Mouse (Mus musculus) cortical plate, adult 2 months (tissue): ENCODE results near the gene Hist1h4a.
A peak's percentile ranks its signal among the peaks of the same experiment; 100 is the strongest.

Experiments
- CTCF ChIP-seq: fragments of 200-500 bp; IDR thresholded peaks from 2 replicates; pipeline ENCODE4 v1.5.1; 2011; ENCODE audit warnings: mild to moderate bottlenecking, control low read depth, low read length; ENCODE audit not compliant: insufficient read depth; ENCODE audit errors: extremely low read depth
- POLR2A ChIP-seq: fragments of 200-500 bp; IDR thresholded peaks from 2 replicates; pipeline ENCODE4 v1.6.1; 2011; ENCODE audit warnings: mild to moderate bottlenecking, low read length, control low read depth; ENCODE audit not compliant: insufficient read depth; ENCODE audit errors: extremely low read depth

DNA sequence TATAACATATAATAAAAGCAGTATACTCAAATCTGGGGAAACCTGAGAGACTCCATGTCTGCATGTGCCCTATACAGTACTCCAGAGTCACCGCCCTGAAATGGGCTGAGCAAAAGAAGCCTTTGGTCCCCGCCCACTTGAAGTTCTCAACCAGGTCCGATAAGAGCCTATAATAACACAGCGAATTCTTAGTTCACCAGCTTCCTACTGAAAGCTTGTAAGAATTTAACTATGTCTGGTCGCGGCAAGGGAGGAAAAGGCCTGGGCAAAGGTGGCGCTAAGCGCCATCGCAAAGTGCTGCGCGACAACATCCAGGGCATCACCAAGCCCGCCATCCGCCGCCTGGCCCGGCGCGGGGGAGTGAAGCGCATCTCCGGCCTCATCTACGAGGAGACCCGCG lies 4.2 kb downstream of the Hist1h4a start, which contains the start of gene Hist1h4b:
- peak; percentile 93 for TF ChIP-seq POLR2A
- TF ChIP-seq CTCF = no peak
